Mouse (Mus musculus) megakaryocyte progenitor cell, adult 5-6 weeks (primary cell): ENCODE measurements around the gene Gm10192. TPM values are rescaled to one million over a fixed set of nuclear protein-coding genes. Genes with fewer than 3 reads are reported as not detected.
"Not testable (repeated sequence)": the region's sequence is repeated elsewhere in the genome, so short reads cannot be mapped to it uniquely, and the experiment has no call there.

ENCODE experiments used
- ATAC-seq: replicated peaks from 2 replicates; pipeline ENCODE4 v1.8.0; 2016; ENCODE audit warnings: mild to moderate bottlenecking, moderate TSS enrichment, inconsistent platforms; ENCODE audit not compliant: poor library complexity
- total RNA-seq, 2 experiments: library from RNA; stranded (forward) in 1 of 2; stranded (reverse) in 1 of 2; fragments of 157-497, 149-512 nt in 1 of 2; fragments of 200-1000 nt in 1 of 2; gene quantifications; 2 replicates each; pipeline versions ENCODE4 v1.2.3 to v1.2.4; 2015 to 2017

Gene Gm10192
- total RNA-seq (2015) (not detected in 2 replicates), total RNA-seq (2017) (not detected in 2 replicates)

GRCm38 (mm10) chr4:97183066-97183465 lies at the start of gene Gm10192:
Gene Gm10192 (minus strand): TSS chr4:97183166.
- ATAC-seq: not testable (repeated sequence)

- ATAC-seq: no peak
These were observed 47.6 kb upstream of the Gm10192 start for GRCm38 (mm10) chr4:97230411-97231104.

- ATAC-seq: no peak
These were observed 36.7 kb upstream of the Gm10192 start for GRCm38 (mm10) chr4:97219701-97220100.

GRCm38 (mm10) chr4:97217906-97218305 lies 34.9 kb upstream of the Gm10192 start:
- ATAC-seq: no peak

- no peak for ATAC-seq
These were observed 29.5 kb upstream of the Gm10192 start for GRCm38 (mm10) chr4:97212514-97212913.

GRCm38 (mm10) chr4:97202986-97203385 lies 20.0 kb upstream of the Gm10192 start:
- ATAC-seq: not testable (repeated sequence)

GRCm38 (mm10) chr4:97193176-97193575 lies 10.2 kb upstream of the Gm10192 start:
- no peak for ATAC-seq

GRCm38 (mm10) chr4:97192601-97193000 lies 9.6 kb upstream of the Gm10192 start:
- no peak for ATAC-seq

- no peak for ATAC-seq
These were observed 2.6 kb downstream of the Gm10192 start for GRCm38 (mm10) chr4:97180396-97180795.

GRCm38 (mm10) chr4:97156841-97157345 lies 26.1 kb downstream of the Gm10192 start:
- no peak for ATAC-seq

- ATAC-seq: no peak
These were observed 26.9 kb downstream of the Gm10192 start for GRCm38 (mm10) chr4:97156084-97156483.

- no peak for ATAC-seq
These were observed 29.4 kb downstream of the Gm10192 start for GRCm38 (mm10) chr4:97153554-97153953.

GRCm38 (mm10) chr4:97142484-97142883 lies 40.5 kb downstream of the Gm10192 start:
- peak; percentile 50; the same call in 1 of the 2 replicates for ATAC-seq
